Mouse (Mus musculus) spleen, postnatal 4 days (tissue): ENCODE data around the gene Nrxn3.

Experiments used
- DNase-seq, 2 experiments: peaks; one replicate each; pipeline ENCODE4 v3.0.0; 2022; ENCODE audit warnings: low spot score in 2 of 2

The Nrxn3 gene

DNA sequence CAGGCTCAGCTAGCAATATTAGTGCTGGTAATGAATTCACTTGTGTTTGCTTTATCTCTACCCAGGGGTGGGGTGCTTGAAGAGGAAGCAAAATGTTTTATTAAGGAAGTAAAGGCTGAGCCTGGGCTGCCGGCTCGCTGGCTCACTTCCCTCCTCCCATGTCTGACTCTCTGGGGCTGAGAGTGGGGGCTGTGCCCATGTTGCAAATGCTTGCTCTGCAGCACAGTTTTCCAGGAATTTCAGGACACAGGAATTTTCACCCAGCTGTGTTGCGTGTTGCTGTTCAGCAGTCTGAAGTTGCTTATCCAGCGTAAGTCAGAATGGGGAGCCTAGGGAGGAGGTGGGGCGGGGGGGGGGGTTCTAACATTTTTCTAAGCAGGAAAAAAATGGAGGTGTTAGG, 89.5 kb downstream of the Nrxn3 start:
- no peak for DNase-seq

DNA sequence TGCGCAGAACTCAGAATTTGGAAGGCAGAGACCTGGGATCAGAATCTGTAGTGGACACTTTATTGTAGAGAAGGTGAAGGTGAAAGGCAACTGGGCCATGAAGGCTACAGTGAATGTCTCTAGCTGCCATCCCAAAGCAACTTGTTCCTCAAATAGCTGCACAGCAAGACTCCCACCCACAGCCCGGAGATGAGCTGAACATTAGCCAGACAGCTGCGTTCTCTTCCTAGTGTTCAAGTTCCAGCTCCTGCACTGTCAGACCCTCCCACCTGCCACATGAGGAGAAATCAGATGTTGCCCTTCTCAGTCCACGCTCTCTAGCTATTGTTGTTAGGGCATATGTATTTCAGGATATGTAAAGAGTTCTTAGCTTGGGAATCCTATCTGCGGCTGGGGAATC, 94.2 kb downstream of the Nrxn3 start:
- no peak for DNase-seq

DNA sequence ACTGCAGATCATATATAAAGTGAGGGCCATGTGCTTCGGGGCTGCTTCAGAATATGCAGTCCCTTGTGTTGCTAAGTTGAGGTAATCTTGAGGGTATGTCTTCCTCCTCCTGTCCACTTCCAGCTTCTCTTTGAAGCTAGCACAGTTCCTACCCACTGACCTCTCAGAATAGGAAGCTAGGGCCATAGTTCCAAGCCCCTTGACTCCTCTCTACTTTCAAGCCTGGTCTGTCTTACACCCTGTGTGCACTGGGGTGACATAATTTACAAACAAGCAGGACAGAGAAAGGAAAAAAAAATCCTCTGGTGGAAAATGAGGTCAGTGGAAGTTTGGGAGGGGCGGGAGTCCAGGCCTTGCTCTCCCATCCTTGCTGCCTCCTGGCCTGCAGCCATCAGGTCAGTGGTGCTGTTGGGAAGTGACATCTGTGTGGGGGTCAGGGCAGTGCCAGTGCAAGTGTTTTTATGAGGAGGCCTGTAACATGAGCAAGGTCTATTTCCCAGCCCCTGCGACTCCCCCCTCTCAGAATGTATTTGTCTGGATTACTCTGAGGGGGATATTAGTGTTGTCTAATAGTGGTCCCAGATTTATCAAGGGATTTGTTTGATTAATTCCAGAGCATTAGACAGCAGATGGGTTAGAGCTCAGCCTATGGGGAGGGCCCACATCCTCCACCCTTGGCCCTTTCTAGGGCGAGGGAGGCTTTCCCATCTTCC, 96.1 kb downstream of the Nrxn3 start:
- DNase-seq, result no peak

DNA sequence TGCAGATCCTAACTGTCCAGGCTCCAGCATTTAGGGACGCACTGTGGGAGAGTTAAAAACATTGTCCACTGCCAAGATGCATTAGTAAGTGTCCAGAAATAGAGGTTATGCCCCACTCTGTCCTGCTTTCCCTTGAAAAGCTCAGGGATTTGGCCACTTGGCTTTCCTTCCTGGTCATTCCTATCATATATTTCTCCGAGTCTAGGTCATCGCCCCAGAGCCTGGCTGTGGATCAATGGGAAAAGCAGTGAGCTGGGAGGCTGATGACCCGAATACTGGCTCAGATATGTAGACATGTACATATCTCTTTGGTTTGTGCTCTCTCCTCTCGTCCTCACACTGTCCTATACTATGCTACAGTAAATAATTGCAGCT, 96.6 kb downstream of the Nrxn3 start:
- no peak for DNase-seq

DNA sequence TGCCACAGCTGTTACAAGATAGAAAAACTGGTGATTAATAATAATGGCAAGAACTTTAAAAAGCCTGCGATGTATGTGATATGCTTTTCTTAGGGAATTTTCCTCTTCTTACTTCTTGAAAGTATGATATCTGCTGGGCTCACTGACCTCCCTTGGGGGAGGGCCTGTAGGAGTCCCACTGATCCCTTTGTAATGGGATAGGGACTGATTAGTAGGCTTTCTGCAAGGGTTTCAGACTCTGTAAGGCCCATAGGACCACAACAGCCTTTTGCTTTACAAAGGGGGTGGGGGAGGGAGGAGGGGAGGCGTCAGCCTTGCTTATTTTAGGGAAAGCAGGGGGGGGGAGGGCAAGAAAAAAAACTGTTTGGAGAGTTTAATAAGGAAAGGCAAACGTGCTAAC, 97.5 kb downstream of the Nrxn3 start:
- no peak for DNase-seq

DNA sequence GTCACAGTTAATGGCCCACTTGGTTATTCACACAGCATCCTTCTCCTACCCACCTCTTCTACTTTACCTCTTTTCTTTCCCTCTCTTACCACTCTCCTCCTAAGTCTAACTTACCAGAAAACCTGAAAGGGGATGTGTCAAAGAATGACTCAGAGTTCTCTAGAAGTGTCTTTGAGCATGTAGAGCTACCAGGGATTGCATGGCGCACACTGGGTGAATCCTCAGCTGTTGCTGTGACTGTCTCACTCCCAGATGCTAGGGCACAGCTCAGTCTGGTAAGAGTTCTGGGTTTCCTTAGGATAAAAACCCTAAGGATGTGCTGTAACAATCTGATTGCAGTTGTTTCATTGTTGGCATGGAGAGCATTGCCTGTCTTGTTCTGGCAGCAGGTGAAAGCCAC, 108.2 kb downstream of the Nrxn3 start:
- no peak for DNase-seq

DNA sequence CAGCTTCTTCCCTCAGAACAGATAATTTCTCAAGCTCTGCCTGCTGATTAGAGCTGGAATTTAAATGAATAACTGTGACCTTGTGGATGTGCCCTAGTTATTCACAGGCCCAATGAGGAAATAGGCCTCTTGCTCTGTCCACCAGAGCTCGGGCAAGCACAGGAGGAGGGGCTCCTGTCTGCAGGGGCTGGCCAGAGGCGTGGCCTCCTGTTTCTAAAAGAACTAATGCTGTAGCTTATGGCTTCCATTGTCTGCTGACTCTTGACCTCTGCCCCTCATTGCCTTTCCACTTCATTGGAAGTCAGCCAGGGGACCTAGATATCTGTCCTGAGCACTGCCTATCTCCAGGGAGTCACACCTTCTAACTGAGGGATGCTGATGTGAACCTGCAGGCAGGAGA, 113.1 kb downstream of the Nrxn3 start:
- no peak for DNase-seq

DNA sequence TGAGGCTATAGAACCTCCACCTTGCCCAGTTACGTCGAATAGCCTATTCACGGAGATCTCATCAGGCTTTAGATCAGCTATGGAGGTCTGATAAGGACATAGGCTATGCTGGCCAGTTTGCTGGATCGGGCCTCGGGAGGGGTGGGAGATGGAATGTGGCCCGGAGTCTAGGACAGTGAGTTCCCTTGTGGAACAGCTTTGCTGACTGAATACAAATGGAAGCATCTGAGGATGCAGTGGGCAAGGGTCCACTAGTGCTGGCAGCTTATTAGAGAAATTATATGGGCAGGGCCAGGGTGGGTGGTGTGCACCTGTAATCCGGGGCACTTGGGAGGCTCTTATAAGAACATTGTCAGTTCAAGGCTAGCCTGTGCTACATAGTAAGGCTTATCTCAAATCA, 117.0 kb downstream of the Nrxn3 start:
- no peak for DNase-seq

DNA sequence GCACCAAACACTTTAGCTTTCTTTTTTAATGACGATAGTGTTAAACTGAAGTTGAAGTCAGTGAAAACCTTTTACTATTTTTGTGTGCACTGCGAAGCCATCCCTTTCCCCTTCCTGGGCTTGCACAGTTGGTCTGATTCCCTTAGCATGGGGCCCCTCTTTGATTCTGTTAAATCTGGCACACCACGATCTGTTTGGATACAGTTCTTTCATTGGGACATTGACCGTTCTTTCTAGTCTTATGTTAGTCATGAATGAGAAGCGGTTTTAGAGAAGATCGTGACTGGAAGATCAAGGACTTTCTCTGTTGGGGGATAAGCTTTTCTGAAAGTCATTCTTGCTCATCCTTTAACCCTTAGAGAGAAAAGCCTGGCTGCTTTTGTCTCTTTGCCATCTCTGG, 118.7 kb downstream of the Nrxn3 start:
- no peak for DNase-seq

DNA sequence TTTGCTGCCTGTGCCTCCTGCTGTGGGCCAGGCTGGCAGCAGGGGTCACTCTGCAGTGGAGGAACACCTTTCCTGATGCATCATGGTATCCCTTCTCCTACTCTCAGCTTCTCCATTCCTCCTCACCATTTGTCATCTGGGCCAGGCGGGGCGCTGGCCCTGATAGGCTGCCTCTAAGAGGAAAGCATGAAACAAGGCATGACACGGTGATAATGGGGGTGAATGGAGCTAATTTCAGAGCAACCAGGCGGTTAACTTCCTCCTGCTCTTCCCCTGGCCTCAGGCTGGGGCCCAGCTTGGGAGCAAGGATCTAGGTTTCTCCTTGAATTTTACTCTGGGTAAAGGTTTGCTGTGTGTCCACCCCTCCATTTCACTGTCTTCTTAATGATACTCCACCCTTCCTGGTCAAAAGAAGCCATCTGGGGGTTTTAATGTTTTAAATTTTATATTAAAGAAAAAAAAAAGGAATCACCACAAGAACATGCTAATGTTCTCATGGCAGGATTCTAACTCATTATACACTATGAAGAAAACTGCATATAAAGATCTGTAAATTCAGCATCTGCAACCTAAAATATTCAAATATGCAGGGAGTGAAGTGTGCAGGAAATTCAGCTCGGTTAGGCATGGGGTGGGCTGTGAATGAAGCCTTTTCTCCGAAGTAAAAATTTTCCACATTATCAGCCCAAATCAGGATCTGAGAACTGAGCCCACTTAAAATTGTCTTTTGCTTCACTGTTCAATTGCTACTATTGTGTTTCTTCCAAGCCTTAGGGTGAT, 127.9 kb downstream of the Nrxn3 start:
- no peak for DNase-seq

DNA sequence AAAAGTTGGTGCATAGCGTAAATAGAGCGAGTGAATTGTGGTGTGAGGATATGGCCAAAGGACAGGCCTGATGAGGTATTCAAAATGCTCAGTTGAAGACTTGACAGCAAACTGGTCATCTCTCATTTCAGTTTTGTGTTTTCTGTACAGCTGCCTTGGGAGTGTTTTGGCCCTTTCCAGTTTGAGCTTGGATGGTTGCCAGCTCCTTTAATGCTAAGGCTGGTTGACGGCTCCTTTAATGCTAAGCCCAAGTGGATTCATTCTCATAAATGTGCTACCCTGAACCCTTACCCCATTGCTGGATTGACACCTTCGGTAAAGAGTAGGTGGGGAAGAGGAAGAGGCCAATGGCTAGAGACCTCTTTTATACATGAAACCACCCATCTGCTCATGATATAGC, 131.4 kb downstream of the Nrxn3 start:
- no peak for DNase-seq

DNA sequence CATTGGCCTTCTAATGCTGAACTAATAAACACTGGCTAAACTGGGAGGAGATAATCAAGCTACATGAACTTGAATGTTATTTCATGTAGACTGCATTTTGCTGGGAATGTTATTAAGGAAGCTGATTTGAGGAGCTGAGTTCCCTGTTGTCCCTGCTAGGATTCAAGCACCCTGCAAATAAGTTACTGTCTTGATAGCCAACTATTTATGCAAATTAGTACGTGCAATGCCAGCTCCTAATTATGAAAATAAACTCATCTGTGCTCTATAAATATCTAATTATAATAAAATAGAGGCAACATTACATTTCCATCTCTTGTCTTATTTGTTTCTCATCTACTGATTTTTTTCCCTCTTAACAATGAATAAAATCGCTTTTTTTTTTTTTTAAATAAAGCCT, 135.0 kb downstream of the Nrxn3 start:
- DNase-seq, result no peak

DNA sequence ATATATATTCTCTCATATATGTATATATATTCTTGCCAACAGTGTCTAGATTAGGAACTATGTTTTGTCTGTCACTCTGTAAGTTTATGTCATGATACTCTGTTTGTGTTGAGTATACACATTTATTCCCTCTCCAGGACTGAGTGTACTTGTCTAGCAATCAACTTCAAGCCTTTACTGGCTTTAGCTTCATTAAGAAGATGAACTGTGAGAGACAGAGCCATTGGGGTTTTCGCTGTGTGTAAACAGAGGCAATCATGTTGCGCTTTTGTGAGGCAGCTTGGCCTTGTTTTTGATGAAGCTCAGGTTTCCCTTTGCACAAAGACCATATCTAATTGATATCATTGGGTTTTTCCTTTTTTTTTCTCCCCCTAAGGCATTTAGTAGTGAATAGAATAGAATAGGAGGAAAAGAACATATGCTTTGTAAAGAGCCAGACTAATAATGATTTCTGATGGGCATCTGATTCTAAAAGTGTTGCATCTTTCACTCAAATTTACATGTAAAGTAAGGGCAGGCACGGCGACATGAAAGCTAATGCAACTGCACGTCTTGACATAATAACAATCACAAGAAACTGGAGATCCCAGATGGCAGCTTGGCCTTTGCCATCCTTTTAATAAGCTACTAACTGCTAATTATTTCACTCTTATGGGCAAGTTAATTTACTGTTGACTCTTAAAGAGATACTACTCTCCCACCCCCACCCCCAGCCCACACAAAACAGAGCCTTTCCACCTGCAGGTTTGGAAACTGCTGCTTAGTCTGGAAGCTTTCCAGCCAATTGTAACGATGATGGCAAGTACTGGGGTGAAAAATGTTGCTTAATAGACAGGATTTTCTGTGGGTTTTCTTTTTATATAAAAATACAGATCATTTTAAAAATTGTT, 137.0 kb downstream of the Nrxn3 start:
- DNase-seq, result no peak

DNA sequence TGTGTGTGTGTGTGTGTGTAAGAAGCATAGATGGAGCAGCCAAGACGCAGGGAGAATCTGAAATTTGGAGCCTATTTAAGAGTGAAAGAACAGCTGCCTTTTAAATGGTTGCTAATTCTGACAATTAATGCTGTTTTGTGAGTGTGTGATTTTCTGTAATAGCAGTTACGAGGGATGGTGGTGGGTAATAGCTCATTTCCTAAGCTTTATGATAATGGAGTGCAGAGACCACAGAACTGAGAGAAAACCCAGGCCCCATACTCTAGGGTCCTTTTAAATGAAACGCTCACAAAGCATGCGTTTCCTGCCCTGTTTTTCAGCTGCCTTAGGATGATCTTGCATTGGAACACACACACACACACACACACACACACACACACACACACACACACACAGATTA, 137.7 kb downstream of the Nrxn3 start:
- DNase-seq, result no peak

DNA sequence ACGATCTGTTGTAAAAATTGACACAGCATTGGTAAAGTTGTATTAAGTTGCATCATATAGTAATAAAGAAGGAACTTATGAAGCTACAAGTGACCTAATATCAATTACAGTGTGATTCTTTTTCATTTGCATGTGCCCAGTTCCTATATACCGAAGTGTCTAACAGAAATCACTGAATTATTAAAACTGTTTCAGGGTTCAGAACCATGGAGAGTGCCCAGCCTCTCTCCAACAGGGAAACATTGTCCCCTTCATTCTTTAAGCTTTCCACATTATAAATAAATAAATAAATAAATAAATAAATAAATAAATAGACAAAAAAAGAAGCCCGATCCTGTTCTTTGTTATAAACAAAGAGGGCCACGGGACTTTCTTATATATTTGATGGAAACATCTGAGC, 140.4 kb downstream of the Nrxn3 start:
- DNase-seq, result no peak

DNA sequence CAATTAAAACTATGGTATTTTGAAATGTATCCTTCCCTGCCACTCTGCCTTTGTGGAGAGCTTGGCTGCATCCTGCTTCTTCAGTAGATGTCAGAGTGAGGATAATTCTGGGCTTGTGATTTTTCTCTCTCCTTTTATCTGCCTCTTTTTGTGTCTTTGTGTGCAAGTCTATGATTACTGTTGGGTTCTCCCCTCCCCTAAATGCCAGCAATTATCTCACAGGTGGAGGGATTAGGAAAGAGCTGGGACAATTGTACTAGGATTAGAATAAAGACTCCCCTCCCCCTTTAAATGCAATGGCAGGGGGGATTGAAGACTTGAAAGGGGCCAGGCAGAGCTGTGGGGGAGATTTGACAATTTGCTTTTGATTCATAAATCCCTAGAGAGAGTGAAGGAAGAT, 145.6 kb downstream of the Nrxn3 start:
- no peak for DNase-seq

DNA sequence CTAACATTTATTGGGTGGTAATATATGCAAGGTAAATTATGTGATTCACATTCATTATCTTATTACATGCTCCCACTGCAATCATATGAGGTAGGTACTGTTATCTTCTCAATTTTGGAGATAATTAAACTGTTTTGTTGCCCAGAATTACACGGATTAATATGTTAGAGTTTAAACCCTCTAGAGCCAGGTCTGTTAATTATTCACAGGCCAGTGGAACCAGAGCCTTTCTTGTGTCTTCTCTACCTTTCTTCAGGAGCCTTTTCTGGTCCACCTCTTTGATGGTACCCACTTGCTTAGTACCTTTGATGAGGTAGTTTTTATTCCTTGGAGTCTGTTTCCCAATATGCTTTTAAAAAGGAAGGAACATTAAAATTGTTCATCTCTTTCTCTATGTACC, 174.7 kb downstream of the Nrxn3 start:
- no peak for DNase-seq

DNA sequence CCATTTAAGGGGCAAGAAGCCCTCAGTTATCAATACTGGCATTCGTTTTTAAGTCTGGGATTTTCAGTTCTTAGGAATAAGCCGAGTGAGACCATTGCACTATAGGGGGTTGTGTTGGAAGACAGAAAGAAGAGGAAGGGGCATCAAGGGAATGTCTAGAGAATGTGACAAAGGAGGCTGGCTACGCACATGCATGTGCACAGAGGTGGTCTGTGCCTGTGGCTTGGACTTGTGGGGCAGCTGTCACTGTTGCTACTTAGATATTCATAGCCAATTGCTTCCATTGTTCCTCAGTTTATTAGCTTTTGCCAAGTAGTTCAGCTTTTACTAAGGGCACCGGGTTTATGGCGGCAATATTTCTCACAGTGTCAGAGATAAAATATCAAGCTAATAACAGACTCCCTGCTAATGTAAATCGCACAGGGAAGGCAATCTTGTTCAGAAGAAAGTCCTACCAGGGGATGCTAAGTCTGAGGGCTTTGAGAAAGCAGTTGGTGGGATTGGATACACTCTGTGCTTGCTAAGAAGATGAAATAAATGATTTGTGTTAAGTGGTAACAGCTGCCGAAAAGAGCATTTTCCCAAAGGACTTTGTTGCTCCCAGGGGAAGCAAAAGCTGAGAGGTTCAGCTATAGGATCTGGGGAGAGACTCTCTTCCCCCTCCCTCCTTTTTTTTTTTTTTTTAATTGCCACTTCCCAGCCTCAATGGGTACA, 177.5 kb downstream of the Nrxn3 start:
- no peak for DNase-seq

DNA sequence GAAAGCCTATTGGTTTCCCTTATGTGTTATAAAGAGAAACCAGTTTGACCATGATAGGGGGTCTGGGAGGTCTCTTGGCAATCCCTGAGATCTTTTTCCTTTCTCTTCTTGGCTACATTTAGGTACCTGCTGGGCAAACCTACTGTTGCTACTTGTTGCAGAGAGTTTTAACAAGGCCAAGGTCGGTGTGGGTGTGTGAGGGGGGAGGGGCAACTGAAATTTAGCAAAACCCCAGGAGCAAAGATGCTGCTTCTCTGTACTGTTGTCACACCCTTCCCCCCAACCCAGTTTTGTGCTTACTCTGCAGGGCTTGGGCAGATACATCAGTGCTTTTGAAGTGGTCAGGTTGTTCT, 178.0 kb downstream of the Nrxn3 start:
- DNase-seq, result no peak

DNA sequence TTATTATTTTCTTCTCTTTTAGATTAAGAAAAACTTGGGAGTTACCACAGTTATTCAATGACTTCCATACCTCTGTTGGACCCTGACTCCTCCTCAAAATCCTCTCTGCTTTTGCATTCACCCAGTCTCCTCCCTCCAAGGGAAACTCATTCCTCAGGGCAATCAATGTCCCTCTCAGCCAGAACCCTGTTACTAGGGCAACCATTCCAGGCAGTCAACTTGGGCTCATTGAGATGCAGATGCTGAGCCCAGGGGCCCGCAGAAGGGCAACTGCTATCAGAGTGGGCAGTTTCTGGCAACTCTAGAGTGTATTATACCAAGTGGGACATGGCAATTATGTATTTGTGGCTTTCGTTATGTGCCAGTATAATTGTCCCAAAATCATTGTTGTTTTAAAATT, 188.1 kb downstream of the Nrxn3 start:
- DNase-seq, result no peak

DNA sequence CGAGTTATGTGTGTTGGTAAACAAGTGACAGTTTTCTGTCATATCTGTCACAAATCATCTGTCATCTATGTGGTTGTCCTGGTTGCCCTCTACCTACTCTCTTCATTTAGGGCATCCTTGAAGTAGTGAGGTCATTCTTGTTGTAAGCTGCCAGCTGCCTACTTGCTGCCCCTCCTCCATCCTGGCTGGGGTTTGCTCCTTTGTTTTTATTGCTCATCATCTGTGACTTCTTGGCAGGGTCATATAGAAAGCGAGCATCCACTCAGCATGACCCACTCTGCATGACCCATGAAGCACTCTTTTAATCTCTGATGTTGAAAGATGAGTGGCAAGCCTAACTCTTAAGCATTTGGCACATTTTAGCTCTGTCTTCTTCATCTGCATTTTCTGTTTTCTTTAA, 194.1 kb downstream of the Nrxn3 start:
- DNase-seq, result no peak

DNA sequence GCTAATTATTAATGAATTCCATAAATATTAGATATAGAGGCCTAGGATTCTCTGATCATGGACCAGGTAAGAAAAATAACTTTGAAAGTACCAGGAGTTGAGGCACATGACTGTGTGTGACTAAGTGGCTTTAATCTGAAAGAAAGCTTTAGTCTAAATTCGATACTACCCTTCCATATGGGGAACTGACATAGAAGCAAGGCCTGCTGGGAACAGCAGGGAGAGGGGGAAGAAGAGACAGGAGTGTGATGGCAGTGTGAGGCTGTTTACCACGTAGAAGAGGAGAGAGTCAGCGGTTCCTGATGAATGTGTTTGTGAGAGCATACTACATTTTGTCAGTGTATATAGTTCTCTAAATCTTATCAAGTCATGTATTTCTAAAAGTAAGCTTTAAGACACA, 202.2 kb downstream of the Nrxn3 start:
- no peak for DNase-seq
